Mouse (Mus musculus): Measurements from ENCODE around the gene Edf1. TPM values are rescaled to one million over a fixed set of nuclear protein-coding genes. Genes with fewer than 3 reads are reported as not detected.

The Edf1 gene
- total RNA-seq, 2 experiments from 2014 or later = 211 to 232 TPM

DNA sequence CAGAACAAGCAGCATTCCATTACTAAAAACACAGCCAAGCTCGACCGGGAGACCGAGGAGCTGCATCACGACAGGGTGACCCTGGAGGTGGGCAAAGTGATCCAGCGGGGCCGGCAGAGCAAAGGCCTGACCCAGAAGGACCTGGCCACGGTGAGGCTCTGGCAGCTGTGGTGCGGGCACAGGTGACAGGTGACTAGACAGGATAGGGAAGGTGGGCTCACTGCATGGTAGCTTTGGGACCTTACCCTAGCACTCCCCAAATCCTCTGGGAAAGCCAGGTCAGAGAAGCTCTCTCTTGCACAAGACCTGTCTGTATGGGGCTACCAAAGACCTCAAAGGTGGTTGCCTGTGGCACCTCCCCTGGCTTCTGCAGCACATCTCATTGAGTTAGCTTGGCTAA is 2.9 kb downstream of the Edf1 start:
- no peak for DNase-seq (ENCODE audit: extremely low spot score in 1 of 2, low spot score in 1 of 2)

DNA sequence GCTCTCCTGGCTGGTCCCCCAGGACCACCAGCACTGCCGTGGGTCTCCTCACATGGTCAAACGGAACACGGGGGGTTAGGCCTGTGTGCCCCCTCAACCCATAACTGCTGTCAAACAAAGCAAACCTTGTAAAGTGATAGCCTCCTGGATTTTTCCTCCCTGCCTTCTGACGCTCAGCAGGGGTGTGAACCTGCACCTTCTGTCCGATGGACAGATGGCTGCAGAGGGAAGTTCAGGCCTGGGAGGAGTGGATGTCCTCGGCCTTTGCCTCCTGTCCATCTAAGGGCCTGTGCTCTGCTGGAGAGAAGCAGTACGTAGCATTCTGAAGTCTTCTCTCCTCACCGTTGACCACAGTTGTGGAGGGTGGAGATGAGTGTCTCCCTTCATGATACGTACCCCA is 4.3 kb downstream of the Edf1 start:
- no peak for DNase-seq (ENCODE audit: extremely low spot score in 1 of 2, low spot score in 1 of 2)

DNA sequence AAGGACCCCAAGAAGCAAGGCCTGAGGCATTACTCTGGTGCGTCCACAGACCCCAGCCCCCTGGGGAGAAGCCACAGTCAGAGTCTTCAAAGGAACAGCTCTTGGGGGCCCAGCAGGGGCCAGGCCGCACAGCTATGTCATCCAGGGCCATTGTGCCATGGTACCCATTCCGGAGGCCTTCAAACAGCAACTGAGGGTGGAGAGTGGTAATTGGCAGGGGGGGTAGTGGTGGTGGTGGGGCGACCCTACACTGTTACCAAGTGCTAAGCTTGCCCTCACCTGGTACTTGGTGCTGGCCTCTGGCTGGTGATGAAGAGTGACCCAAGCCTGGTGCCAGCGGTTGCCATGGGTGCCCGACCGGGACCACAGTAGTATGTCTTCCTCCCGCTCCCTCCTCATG is 8.1 kb downstream of the Edf1 start:
- DNase-seq (ENCODE audit: extremely low spot score in 1 of 2, low spot score in 1 of 2) = no peak

DNA sequence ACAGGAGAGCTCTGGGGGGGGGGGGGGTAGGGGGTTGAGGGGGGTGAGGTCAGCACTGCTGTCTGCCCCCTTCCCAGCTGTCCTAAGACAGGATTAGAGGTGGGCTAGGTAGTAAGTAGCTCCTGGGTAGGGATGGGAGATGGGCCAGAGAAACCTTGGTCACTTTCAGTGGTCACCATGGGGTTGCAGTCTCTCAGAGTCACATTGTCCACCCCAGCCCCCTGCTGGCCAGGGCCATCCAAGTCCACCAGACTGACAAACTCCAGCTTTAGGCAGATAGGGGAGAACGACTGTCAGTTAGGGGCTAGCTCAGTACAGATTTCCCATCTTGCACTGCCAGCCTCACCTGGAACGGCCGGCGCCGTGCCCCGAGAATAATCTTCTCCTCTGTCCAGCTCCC is 8.9 kb downstream of the Edf1 start:
- no peak for DNase-seq (ENCODE audit: extremely low spot score in 1 of 2, low spot score in 1 of 2)

DNA sequence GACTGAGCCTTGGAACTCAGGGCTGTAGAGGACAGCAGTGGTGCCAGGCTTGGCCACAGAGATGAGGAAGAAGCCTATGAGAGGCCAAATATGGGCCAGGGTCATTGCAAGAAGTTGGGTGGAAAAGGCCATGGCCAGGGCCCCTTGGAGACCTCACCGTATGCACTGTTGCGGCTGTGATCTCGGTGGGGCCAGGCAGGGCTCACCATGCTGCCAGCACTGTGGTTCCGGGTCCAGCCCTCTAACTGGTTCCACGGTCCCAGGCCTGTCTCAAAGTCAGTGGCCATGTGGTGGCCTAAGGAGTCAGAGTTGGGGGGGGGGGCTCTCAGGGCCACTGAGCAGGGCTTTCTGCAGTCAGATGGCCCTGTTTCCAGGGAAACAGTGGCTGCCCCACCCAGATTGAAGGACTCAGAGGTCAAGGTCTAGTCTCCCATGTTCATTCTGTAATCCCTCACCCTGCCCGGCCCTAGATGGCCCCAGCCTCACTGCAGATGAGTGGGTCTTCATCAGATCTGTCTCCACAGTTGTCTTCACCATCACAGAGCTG is 10.9 kb downstream of the Edf1 start:
- no peak for DNase-seq (ENCODE audit: extremely low spot score in 1 of 2, low spot score in 1 of 2)

DNA sequence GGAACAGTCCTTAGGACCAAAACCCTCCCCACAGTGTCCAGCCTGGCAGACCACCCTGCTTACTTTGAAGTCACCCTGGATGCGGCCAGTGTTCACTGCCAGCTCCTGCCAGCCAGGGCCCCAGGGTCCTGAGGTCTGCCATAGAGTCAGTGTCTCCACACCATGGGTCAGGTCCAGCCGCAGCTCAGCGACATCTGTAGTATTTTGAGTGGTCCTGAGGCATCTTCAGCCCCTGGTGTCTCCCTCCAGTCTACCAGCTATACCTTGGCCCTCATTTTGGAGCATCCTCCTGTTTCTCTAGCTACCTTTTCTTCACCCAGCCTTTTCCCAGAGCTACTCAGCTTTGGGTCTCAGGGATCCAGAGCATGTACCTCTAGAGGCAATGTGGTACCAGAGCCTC is 11.7 kb downstream of the Edf1 start:
- no peak for DNase-seq (ENCODE audit: extremely low spot score in 1 of 2, low spot score in 1 of 2)

DNA sequence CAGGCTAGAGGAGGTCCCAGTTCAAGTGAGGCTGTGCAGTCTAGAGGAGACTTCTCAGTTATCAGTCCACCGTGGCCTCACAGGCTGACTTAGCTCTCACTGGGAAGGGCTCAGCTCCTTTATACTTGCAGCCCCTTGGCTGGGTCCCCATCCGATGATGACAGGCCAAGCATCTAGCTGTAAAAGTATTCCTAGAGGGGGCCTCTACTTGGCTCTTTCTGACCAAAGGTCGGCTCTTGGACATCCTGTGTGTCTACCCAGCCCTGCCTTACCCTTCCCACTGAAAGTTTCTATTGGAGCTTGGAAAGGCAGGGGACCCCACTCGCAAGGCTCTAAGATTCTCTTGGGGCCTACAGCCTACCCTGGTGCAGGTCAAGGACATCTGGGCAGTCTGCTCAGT is 13.6 kb downstream of the Edf1 start:
- DNase-seq (ENCODE audit: extremely low spot score in 1 of 2, low spot score in 1 of 2) = no peak

DNA sequence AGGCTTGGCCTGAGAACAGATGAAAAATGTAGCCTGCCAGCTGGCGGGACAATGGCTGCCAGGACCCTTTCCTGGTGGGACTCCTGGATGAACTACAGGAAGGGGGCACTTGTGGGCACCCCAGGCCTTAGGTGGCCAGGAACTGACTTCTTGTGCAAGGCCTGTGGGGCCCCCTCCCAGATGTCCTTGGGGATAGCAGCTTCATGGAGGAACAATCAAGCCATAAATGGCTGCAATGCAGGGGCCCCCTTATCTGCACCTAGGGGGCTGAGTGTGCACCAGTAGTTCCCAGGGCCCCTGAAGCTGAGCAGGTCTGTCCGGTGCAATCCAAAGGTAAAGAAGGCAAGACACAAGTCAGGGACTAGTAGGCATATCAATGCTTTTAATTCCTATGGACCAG is 15.4 kb downstream of the Edf1 start:
- no peak for DNase-seq (ENCODE audit: extremely low spot score in 1 of 2, low spot score in 1 of 2)

DNA sequence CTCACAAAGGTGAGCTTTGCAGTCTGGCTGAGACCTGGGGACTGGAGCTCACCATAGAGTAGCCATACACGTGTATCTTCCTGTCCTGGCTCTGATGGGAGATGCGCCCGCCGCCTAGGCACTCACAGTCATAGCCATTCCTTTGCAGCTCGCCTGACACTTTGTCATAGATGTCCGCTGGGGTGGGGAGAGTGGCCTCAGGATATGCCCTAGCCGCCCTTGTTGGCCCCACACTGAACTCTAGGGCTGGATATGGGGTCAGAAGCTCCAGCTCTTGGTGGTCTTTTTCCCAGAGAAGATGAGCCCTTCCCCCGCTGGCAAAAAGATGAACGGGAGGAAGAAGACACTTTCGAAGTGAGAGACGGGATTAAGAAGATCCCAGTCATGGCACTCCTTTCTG is 16.5 kb downstream of the Edf1 start:
- DNase-seq (ENCODE audit: extremely low spot score in 1 of 2, low spot score in 1 of 2) = no peak

DNA sequence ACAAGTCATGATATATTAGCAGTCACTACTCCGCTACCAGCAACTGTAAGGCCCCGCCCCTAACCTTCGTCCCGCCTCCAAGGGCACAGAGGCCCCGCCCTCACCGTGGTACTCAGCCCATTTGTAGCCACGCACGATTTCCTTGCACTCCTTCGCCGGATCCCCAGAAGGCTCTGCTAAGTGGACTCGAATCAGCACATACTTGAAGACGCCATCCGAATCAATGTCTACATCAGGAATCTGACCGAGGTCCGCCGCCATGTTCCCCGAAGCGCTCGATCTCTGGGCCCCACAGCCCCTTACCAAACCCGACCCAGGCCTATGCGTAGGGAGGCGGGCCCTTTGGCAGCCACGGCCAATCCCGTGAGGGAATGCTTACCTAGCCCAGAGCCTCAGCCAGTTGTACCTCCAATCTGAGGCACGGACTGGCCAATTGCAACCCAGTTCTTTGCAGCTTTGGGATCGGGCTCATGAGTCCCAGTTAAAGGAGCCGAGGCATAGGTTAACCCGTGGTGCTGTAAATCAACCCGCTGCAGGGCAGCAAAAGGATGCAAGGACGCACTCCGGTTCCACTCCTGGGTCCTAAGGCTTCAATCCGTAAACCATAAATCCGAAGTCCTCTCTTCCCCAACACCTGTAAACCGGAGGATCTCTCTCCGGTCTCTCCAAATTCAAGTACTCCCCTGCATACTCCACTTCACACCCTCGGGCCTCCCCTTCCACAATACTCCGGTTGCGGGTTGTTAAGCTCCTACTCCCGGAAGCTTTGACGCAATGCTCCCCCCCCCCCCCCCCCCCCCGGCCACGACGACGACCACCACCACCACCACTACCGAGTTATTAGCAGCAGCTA is 17.2 kb downstream of the Edf1 start, which contains the start of the genes Mamdc4 and Phpt1:
TSS of gene Mamdc4 (minus strand) at position 267 of the 853 bp plus-strand sequence.
TSS of gene Phpt1 (minus strand) at position 646 of the 853 bp plus-strand sequence.
- DNase-seq (ENCODE audit: extremely low spot score in 1 of 2, low spot score in 1 of 2) = peak; percentile 87 to 96

DNA sequence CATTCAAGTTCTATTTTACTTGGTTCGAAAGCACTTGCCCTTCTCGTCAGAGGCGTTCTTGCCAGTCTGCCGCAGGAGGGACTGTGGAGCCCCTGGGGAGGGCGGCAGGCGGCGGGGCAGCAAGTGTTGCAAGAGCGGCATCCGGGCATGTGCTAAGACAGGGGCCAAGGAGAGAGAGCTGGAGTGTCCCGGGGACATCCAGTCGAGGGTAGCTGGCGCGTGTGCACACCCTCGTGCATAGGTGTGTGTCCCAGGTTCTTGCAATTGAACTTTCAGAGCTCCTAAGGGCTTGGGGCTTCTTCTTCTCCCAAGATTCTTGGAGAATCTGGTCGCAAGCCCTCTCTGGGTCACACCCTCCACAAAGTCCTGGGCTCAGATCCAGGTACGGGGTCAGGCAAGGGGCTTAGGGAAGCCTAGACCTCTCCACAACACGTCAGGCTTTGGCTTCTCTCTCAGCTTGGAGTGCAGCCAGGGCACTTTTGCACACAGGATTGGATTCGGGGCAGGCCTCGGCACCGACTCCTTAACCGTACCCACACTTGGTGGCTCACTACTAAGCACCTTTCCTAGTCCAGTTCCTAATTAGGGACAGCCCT is 17.9 kb downstream of the Edf1 start:
- no peak for DNase-seq (ENCODE audit: extremely low spot score in 1 of 2, low spot score in 1 of 2)

DNA sequence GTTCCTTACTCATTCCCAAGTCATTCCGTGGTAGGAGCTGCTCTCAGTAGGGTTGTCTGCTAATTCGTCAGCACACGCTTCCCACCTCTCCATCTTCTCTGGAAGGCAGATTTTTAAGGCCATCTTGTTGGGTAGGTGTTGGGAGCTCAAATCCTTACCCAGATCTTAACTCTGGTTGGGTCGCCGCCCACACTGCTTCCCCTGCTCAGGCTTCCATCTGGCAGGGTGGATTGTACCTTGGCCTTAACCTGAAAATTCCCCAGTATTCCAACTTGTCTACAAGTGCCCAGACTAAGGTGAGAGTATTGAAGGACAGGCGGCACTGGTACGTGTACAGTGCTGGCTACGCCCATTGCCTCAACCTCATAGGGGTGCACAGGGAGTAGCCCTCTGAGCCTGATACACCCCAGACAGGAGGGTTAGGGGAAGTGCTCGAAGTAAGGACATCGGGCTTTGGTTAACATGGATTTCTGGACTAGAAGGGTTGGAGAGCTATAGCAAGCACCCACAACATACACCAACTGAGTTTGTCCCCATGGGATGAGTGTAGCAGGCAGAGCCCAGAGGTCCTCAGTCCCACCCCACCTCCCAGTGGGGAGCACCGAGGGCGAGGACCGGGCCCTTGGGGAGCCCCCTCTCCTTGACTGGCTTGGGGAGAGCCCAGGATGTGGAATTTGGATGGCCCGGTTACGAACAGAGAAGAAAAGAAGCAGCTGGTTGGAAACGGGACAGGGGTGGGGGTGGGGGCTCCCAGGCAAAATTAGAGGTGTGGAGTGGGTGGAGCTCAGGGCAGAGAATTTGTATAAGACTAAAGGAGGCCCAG is 18.6 kb downstream of the Edf1 start:
- DNase-seq (ENCODE audit: extremely low spot score in 1 of 2, low spot score in 1 of 2) = no peak

DNA sequence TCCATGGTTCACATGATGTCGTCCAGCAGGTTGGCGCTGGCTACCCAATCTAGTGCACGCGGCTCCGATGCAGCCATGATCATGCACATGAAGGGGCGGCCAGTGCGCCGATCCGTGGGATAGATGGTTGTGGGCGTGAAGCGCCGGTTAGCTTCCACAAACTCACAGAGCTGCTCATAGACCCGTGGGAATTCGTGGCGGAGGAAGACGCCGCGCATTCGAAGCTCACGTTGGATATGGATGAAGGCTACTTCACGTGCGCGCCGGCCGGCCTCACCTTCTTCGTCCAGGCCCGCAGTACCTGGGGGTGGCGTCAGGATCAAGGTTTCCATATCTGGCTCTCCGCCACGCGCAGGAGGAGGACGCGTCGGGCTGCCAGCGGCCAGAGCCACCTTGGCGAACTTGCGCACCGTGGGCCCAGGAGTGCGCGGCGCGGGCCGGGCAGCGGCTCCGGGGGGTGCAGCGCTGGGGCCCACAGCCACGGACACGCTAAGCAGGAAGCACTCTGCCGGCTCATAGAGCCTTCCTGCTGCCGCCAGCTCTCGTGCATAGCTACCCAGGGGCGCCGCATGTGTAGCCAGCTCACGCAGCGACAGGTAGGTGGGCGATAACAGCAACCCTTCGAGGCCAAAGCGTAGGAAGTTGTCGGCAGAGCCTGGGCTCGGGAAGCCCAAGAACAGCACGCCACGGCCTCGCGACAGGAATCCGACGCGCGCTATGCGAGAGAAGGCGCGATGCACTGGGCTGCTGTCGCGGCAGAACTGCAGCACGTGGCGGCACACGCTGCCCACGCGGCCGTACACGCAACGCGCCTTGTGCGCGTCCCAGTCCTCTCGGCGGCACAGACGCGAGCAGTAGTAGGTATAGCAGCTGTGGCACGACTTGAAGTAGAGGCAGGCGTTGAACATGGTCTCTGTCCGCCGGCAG is 19.6 kb downstream of the Edf1 start:
- no peak for DNase-seq (ENCODE audit: extremely low spot score in 1 of 2, low spot score in 1 of 2)

DNA sequence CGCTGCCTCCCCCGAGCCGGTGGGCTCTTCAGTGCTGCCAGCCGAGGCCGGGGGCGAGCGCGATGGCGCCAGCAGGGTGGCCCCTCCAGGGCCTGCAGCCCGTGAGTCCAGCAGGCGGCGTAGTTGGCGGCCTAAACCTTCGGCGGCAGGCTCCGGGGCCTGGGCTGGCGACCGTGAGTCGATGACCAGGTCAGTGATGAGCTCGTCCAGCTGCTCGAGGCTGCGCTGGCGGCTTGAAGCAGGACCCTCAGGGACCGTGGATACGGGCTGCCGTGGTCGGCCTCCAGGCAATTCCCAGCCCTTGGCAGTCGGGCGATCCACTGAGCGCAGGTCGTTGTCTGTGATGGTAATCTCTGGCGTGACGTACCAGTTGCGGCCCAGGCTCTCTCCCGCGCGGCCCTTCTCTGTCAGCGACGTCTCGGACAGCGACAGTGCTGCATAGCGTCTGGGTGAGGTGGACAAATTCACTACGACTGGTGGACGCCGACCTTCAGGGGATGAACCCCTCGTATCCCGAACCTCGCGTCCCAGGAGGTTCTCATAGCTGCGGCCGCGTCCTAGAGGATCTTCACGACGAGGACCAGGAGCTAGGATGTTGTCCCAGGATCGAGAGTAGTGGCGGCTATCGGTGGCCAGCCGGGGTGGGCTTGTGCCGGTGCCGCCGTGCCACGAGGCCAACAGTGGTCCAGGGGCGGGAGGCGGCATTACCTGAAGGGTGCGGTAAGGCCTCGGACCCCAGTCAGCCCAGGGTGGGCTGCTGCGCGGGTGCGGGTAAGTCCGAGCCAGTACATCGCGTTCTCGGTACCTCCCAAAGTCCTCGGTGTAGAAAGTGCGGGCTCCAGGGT is 20.5 kb downstream of the Edf1 start:
- no peak for DNase-seq (ENCODE audit: extremely low spot score in 1 of 2, low spot score in 1 of 2)

DNA sequence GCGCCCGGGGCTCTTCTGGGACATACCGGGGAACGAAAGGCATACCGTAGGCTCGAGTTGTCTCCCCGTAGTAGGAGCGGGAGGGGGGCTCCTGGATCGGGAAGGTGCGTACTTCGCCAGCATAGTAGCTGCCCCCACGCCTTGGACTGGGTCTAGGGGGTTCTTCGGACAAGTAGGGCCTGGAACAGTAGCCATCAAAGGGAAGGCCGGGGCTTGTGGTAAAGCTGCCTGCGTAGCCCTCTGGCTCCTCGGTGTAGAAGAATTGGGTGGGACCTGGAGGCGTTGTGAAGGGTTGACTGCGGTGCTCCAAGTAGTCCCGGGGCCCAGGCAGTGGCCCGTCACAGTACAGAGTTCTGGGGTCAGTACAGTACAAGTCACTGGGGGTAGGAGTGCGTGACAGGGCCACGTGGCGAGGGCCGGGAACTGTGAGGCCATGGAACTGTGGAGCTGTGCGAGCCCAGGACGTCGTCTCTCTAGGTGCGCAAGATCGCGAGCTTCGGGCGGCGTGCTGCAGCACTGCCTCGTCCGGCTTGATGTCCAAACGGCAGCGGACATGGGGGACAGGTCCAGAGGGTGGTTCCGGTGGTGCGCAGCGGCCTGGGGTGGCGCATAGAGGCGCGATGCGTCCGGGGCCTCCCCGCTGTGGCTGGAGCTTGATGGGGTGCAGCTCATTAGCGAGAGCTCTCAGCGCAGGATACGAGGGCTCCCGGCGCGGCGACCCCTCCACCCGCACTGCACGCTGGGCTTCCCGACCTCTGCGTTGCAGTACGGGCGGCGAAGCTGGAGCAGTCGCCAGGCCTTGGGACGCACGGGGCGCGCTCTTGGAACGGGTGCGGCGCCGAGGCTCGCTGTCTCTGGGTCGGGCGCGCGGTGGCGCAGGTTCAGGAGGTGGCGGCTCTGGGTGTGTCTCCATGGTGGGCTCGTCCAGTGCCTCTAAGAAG is 21.4 kb downstream of the Edf1 start:
- DNase-seq (ENCODE audit: extremely low spot score in 1 of 2, low spot score in 1 of 2) = no peak

DNA sequence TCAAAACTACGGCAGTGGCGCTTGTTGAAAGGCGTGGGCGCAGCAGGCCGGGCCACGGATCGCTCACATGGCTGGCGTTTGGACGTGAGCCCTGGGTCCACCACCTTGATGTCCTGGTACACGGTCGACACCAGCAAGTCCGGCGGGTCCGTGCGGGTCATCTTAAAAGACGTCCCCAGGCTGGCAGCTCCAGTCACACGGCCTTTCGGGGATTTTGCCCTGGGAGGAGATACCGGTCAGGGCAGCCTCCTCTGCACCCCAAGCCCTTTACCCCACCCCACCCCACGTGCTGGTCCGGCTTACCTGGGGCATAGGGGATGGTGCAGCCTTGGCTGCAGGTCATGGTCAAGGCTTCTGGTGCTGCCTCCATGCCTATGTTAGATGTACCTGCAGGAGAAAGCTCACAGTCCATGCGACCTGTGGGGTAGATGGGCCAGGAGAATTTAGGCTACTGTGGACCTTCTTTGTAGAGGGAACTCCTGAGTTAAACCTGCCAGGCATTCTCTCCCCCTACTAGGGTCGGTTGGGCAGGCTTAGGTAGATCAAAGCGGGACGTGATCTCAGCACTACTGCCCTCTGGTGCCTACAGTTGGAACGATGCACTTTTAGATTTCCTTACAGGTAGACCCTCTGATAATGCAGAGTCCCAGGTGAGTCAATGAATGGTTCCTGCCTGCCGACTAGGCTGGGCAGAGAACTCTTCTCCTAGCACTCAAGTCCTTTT is 22.3 kb downstream of the Edf1 start:
- DNase-seq (ENCODE audit: extremely low spot score in 1 of 2, low spot score in 1 of 2) = peak in 1 of 2 experiments; percentile 36

DNA sequence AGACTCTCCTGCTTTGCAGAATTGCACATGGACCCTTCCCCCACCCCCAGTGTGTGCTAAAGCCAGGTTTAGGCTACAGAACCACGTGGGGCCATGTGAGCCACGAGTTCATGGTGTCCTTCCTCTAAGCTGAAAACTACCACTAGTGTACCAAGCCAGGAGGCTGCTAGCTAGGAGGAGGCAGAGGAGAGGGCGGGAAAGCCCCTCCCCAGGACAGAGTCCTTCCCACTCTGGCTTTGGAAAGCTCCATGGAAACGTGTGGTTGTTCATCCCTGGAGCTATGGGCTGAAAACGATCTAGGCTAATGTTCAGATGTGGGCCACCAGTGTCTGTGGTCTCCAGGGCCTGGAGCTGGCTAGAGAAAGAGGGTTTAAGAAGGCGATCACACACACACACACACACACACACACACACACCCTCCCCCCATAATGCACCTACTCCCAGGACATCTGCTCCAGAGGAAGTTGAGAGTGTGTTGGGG is 23.0 kb downstream of the Edf1 start:
- no peak for DNase-seq (ENCODE audit: extremely low spot score in 1 of 2, low spot score in 1 of 2)
